Mouse (Mus musculus) bone marrow, adult 2 months (tissue): Measurements from ENCODE around the gene Cyb561. TPM values are rescaled to one million over a fixed set of nuclear protein-coding genes. Genes with fewer than 3 reads are reported as not detected.

ENCODE experiments used
- H3K27ac ChIP-seq: fragments of 200-500 bp; 2 replicates; pipeline ENCODE4 v1.5.1; 2012; ENCODE audit warnings: low read depth, mild to moderate bottlenecking, control low read depth, inconsistent platforms, low read length; ENCODE audit not compliant: control insufficient read depth, poor library complexity, insufficient read depth
- H3K4me1 ChIP-seq: fragments of 200-500 bp; 2 replicates; pipeline ENCODE4 v1.6.1; 2011; ENCODE audit warnings: low read length; ENCODE audit not compliant: control insufficient read depth, insufficient read depth
- H3K4me3 ChIP-seq: fragments of 200-500 bp; replicated peaks from 2 replicates; pipeline ENCODE3; 2011; ENCODE audit warnings: mild to moderate bottlenecking, low read depth, low read length, control low read depth; ENCODE audit not compliant: control insufficient read depth
- CTCF ChIP-seq: fragments of 200-500 bp; IDR thresholded peaks from 2 replicates; pipeline ENCODE4 v1.5.1; 2011; ENCODE audit warnings: low read length, control low read depth; ENCODE audit not compliant: control insufficient read depth, insufficient read depth
- POLR2A ChIP-seq: fragments of 200-500 bp; IDR thresholded peaks from 2 replicates; pipeline ENCODE4 v1.6.1; 2011; ENCODE audit warnings: low read depth, mild to moderate bottlenecking, control low read depth, low read length, borderline replicate concordance; ENCODE audit not compliant: control insufficient read depth
- WGBS: fragments of 180-500 bp; shearing (Covaris S2); methylation state at CpG from one replicate; pipeline ENCODE4 v1.1.7; 2018; 5-methylcytosine and 5-hydroxymethylcytosine counted together
- polyA plus RNA-seq: library from polyadenylated mRNA; stranded (reverse); fragments of >200 nt; gene quantifications from 2 replicates; pipeline ENCODE4 v1.2.4, GENCODE M21; 2011; ENCODE audit warnings: low replicate concordance; ENCODE audit not compliant: missing spikeins, insufficient read depth, insufficient read length

The Cyb561 gene
- polyA plus RNA-seq, 1 experiment: 1.4 TPM

GRCm38 (mm10) chr11:105908926-105909325 is 44.2 kb downstream of the Cyb561 start:
- Histone ChIP-seq H3K4me1 (no peaks in the 10 kb centered on the region), H3K4me3 (no peak overlapping the region), H3K27ac (no peak overlapping the region)
- TF ChIP-seq CTCF (no peak), POLR2A (no peak)
- 85% methylated on average over 8 of the region's 8 CpGs for WGBS

GRCm38 (mm10) chr11:105907381-105907780 is 45.8 kb downstream of the Cyb561 start:
- Histone ChIP-seq H3K4me3 (no peak overlapping the region), H3K4me1 (no peaks in the 10 kb centered on the region), H3K27ac (no peak overlapping the region)
- TF ChIP-seq POLR2A: no peak
- no peak for TF ChIP-seq CTCF
- WGBS: 91% methylated on average over 1 of the region's 1 CpGs

GRCm38 (mm10) chr11:105905529-105906213 is 47.5 kb downstream of the Cyb561 start:
- TF ChIP-seq POLR2A (no peak), CTCF (no peak)
- 67% methylated on average over 4 of the region's 4 CpGs for WGBS
- Histone ChIP-seq H3K4me3 (no peak overlapping the region), H3K27ac (no peak overlapping the region), H3K4me1 (no peaks in the 10 kb centered on the region)

- Histone ChIP-seq H3K27ac (no peak overlapping the region), H3K4me1 (no peaks in the 10 kb centered on the region), H3K4me3 (no peak overlapping the region)
- TF ChIP-seq CTCF: no peak
- 79% methylated on average over 1 of the region's 1 CpGs for WGBS
Observed at GRCm38 (mm10) chr11:105902956-105903355, 50.2 kb downstream of the Cyb561 start.

GRCm38 (mm10) chr11:105901501-105901900 is 51.6 kb downstream of the Cyb561 start:
- no peak overlapping the region for H3K27ac ChIP-seq
- no peak overlapping the region for H3K4me3 ChIP-seq
- WGBS: 22% methylated on average over 2 of the region's 2 CpGs

GRCm38 (mm10) chr11:105899151-105899550 is 54.0 kb downstream of the Cyb561 start:
- TF ChIP-seq CTCF: no peak
- no peak for TF ChIP-seq POLR2A
- Histone ChIP-seq H3K27ac (no peak overlapping the region), H3K4me1 (no peaks in the 10 kb centered on the region), H3K4me3 (no peak overlapping the region)
- 17% methylated on average over 1 of the region's 1 CpGs for WGBS

More at GRCm38 (mm10) chr11:105901501-105901900, 51.6 kb downstream of the Cyb561 start:
- no peaks in the 10 kb centered on the region for H3K4me1 ChIP-seq
- TF ChIP-seq CTCF (no peak), POLR2A (no peak)

GRCm38 (mm10) chr11:105887281-105887680 is 65.9 kb downstream of the Cyb561 start:
- H3K27ac ChIP-seq: no peak overlapping the region
- no peaks in the 10 kb centered on the region for H3K4me1 ChIP-seq
- 73% methylated on average over 1 of the region's 1 CpGs for WGBS
- TF ChIP-seq CTCF (no peak), POLR2A (no peak)
- no peak overlapping the region for H3K4me3 ChIP-seq

GRCm38 (mm10) chr11:105885558-105885957 is 67.6 kb downstream of the Cyb561 start:
- no peak overlapping the region for H3K27ac ChIP-seq
- WGBS: 65% methylated on average over 1 of the region's 1 CpGs
- H3K4me3 ChIP-seq: no peak overlapping the region
- TF ChIP-seq CTCF: no peak
- no peak for TF ChIP-seq POLR2A
- H3K4me1 ChIP-seq: no peaks in the 10 kb centered on the region

Other genes starting within 250 kb of the Cyb561 start
- gene Ace, start 14.6 kb upstream of the Cyb561 start, polyA plus RNA-seq: 1.8 and 3.9 TPM in 2 replicates
- gene Ace3, start 41.3 kb upstream of the Cyb561 start, polyA plus RNA-seq: not detected in 2 replicates
- not detected in 2 replicates for gene Kcnh6, start 54.8 kb upstream of the Cyb561 start, polyA plus RNA-seq
- 15.9 and 16.9 TPM in 2 replicates for gene Dcaf7, start 83.5 kb upstream of the Cyb561 start, polyA plus RNA-seq
- gene Taco1, start 112.7 kb upstream of the Cyb561 start, polyA plus RNA-seq: 6.6 and 11.8 TPM in 2 replicates
- 7.3 and 14.4 TPM in 2 replicates for gene Map3k3, start 131.3 kb upstream of the Cyb561 start, polyA plus RNA-seq
- gene Gm10840, start 207.5 kb upstream of the Cyb561 start, polyA plus RNA-seq: not detected in 2 replicates
- 45.8 and 98.2 TPM in 2 replicates for gene Limd2, start 207.5 kb upstream of the Cyb561 start, polyA plus RNA-seq
- gene Strada, start 248.8 kb upstream of the Cyb561 start, polyA plus RNA-seq: 9.2 and 21.7 TPM in 2 replicates